Mouse (Mus musculus): ENCODE measurements around the gene Dmbt1.
"Not testable (repeated sequence)": the region's sequence is repeated elsewhere in the genome, so short reads cannot be mapped to it uniquely, and the experiment has no call there.

Dmbt1 gene

GRCm38 (mm10) chr7:131049829-131050228, 18.0 kb downstream of the Dmbt1 start:
- in situ Hi-C loops (cut with MboI, MseI): loop anchor here (10.0 kb wide), 1 partner anchor 265 kb away; no protein-coding TSS in a partner anchor

GRCm38 (mm10) chr7:131054808-131055370, 23.0 kb downstream of the Dmbt1 start:
- in situ Hi-C loops (cut with MboI, MseI): no loop called here

- in situ Hi-C loops (cut with MboI, MseI): not testable (repeated sequence)
These were observed 26.1 kb downstream of the Dmbt1 start for GRCm38 (mm10) chr7:131057918-131058317.

GRCm38 (mm10) chr7:131059808-131060207, 28.0 kb downstream of the Dmbt1 start:
- in situ Hi-C loops (cut with MboI, MseI): not testable (repeated sequence)

- in situ Hi-C loops (cut with MboI, MseI): no loop called here
These were observed 30.7 kb downstream of the Dmbt1 start for GRCm38 (mm10) chr7:131062541-131062940.

- in situ Hi-C loops (cut with MboI, MseI): not testable (repeated sequence)
These were observed 36.3 kb downstream of the Dmbt1 start for GRCm38 (mm10) chr7:131068191-131068590.

GRCm38 (mm10) chr7:131073476-131073875, 41.6 kb downstream of the Dmbt1 start:
- in situ Hi-C loops (cut with MboI, MseI): not testable (repeated sequence)

- in situ Hi-C loops (cut with MboI, MseI): not testable (repeated sequence)
These were observed 42.2 kb downstream of the Dmbt1 start for GRCm38 (mm10) chr7:131074098-131074497.

GRCm38 (mm10) chr7:131075956-131076355, 44.1 kb downstream of the Dmbt1 start:
- in situ Hi-C loops (cut with MboI, MseI): no loop called here

- in situ Hi-C loops (cut with MboI, MseI): not testable (repeated sequence)
These were observed 50.5 kb downstream of the Dmbt1 start for GRCm38 (mm10) chr7:131082403-131082802.

- in situ Hi-C loops (cut with MboI, MseI): no loop called here
These were observed 80.6 kb downstream of the Dmbt1 start for GRCm38 (mm10) chr7:131112486-131112885.

- in situ Hi-C loops (cut with MboI, MseI): no loop called here
These were observed 81.8 kb downstream of the Dmbt1 start for GRCm38 (mm10) chr7:131113676-131114075.

- in situ Hi-C loops (cut with MboI, MseI): no loop called here
These were observed 82.6 kb downstream of the Dmbt1 start for GRCm38 (mm10) chr7:131114434-131114833.

GRCm38 (mm10) chr7:131122210-131122807, 90.5 kb downstream of the Dmbt1 start:
- in situ Hi-C loops (cut with MboI, MseI): no loop called here

GRCm38 (mm10) chr7:131130021-131130420, 98.2 kb downstream of the Dmbt1 start:
- in situ Hi-C loops (cut with MboI, MseI): no loop called here

- in situ Hi-C loops (cut with MboI, MseI): no loop called here
These were observed 101.3 kb downstream of the Dmbt1 start for GRCm38 (mm10) chr7:131133181-131133580.

GRCm38 (mm10) chr7:131146214-131146613, 114.4 kb downstream of the Dmbt1 start, which contains the start of gene 4933402N03Rik:
4933402N03Rik (minus strand) TSS chr7:131146314.
- in situ Hi-C loops (cut with MboI, MseI): no loop called here

- in situ Hi-C loops (cut with MboI, MseI): no loop called here
These were observed 118.3 kb downstream of the Dmbt1 start for GRCm38 (mm10) chr7:131150179-131150578.

GRCm38 (mm10) chr7:131153044-131153443, 121.2 kb downstream of the Dmbt1 start:
- in situ Hi-C loops (cut with MboI, MseI): no loop called here

- in situ Hi-C loops (cut with MboI, MseI): no loop called here
These were observed 130.4 kb downstream of the Dmbt1 start for GRCm38 (mm10) chr7:131162251-131162650.

GRCm38 (mm10) chr7:131167771-131168170, 135.9 kb downstream of the Dmbt1 start:
- in situ Hi-C loops (cut with MboI, MseI): no loop called here

GRCm38 (mm10) chr7:131169099-131169498, 137.2 kb downstream of the Dmbt1 start:
- in situ Hi-C loops (cut with MboI, MseI): no loop called here

Data from T-helper 2 cell (primary cell).